Mouse (Mus musculus) induced T-regulatory cell, adult 2 months (primary cell): Measurements from ENCODE around the gene Mtmr6.

Experiments
- DNase-seq: peaks from one replicate; pipeline ENCODE4 v3.0.0-alpha.2; 2012; ENCODE audit warnings: low read depth

The Mtmr6 gene

GRCm38 (mm10) chr14:60295531-60295930, 30.5 kb downstream of the Mtmr6 start:
- DNase-seq: no peak

DNA sequence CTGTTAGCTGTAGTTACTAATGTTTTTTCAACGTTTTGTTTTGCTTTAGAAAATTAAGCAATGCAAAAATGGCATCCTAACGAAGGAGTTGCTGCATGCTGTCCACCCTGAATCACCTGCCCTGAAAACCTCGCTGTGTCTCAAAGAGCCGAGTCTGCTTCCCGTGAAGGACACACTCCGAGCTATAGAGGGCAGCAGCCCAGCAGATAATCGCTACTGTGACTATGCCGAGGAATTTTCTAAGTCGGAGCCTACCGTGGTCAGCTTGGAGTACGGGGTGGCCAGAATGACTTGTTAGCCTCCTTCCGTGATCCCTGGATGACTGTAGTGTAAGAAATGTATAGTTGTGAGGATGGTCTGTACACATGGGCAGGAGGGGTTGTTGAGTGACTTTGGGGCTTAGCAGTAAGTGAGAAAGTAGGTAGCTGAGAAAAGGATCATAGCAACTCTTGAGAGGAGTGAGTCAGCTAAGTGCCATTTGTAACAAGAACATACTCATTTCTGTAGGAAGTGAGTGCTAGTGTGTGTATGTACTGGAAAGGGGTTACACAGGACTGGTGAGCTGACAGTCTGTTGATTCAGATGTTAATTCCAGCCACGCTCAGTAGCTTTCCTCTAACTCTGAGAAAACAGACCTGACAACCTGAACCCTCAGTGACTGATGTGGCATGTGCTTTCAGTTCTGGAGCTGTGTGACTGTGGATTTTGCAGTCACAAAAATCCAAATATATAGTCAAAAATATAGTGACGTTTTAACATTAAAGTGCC, 35.4 kb downstream of the Mtmr6 start:
- no peak for DNase-seq

DNA sequence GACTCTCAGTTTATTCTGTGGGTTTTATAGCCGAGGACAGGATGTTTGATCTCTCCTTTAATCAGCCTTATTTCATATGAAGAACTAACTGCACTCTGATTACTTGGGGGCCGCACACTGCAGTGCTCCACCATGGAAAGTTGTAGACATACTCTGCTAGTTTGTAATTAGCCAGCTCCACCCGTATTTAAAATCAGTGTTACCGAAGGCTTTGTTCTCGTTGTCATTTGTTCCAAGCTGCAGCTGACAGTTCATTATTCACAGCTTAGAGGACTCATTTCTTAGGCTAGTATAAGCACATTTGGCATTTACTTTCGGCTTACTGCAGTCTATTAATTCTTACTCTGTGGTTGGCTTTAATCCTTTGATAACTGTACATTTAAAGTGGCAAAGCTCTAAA, 36.0 kb downstream of the Mtmr6 start:
- DNase-seq: no peak

DNA sequence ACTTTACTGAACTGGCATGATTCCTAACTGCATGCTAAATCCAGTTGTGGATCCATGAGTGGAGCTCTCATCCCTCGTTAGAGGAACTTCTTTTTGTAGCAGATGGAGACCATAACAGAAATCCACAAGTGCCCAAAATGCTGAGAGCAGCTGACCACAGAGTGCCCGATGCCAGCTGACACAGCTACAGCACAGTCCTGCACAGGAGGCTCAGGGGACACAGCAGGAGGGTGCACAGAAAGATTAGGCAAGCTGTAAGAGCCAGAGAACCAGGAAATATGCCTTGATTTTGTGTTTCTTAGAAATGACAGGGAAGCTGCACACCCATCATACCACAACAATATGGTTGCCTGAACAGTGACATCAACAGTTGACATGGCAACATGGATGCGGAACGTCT, 37.4 kb downstream of the Mtmr6 start:
- DNase-seq: no peak

DNA sequence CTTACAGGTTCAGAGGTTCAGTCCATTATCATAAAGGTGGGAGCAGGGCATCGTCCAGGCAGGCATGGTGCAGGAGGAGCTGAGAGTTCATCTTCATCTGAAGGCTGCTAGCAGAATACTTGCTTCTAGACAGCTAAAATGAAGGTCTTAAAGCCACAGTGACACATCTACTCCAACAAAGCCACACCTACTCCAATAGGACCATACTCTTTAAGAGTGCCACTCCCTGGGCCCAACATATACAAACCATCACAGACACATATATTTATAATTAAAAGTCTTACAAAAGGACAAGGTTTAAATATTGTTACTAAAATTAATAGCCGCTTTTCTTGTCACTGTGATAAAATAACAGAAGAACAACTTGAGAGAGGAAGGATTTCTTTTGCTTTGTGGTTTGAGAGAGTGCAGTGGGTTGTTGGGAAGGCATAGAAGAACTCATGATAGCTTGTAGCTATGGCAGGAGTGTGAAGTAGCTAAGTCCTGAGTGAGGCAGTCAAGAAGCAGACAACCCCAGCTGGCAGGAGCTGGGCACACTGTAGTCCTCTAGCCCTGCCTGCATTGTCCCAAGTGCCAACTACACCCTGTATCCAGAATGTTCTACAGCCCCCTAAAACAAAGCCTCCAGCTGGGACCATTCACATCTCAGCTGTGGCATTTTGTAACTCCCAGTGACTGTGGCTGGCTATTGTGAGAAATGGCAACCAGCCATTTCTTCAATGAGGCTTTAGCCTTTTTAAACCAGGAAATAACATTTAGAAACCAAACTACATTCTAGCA, 39.6 kb downstream of the Mtmr6 start:
- no peak for DNase-seq

- no peak for DNase-seq
Observed at GRCm38 (mm10) chr14:60308113-60308512, 43.1 kb downstream of the Mtmr6 start.

GRCm38 (mm10) chr14:60310691-60311090, 45.7 kb downstream of the Mtmr6 start:
- DNase-seq: no peak

GRCm38 (mm10) chr14:60319231-60319630, 54.2 kb downstream of the Mtmr6 start:
- no peak for DNase-seq

DNA sequence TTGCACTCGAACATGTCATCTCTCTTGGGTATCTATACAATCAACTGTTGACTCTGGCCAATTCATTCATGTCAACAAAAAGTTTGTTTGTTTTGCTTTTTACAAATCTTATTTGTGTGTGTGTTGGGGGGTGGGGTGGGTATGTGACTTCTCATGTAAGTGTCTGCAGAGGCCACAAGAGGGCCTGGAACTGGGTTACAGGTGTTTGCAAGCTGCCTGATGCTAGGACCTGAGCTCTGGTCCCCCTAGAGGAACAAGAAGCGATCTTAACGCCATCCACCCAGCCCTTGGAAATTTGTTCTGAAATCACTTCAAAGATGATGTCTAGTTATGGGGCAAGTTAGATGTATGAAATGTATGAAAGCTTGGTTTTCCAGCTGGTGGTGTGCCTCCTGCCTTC, 55.8 kb downstream of the Mtmr6 start:
- DNase-seq: no peak

DNA sequence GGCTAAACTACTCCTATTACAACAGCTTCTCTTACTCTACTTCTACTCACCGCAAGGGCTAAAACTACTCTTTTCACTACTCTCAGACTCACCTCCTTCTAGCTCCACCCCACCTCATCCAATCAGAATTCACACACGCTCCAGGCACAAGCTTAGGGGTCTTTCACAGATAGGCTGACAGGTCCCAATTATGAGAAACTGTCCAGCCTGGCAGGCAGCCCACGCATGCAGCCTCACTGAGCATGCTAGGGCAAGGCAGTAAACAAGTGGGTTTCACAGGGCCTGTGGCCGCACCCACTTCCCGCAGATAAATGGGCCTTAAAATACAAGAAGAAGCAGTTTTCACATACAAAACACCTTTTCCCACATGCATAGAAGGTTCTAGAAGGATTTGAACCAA, 75.0 kb downstream of the Mtmr6 start:
- DNase-seq: peak; percentile 6

GRCm38 (mm10) chr14:60340570-60340969, 75.5 kb downstream of the Mtmr6 start:
- peak; percentile 27 for DNase-seq

DNA sequence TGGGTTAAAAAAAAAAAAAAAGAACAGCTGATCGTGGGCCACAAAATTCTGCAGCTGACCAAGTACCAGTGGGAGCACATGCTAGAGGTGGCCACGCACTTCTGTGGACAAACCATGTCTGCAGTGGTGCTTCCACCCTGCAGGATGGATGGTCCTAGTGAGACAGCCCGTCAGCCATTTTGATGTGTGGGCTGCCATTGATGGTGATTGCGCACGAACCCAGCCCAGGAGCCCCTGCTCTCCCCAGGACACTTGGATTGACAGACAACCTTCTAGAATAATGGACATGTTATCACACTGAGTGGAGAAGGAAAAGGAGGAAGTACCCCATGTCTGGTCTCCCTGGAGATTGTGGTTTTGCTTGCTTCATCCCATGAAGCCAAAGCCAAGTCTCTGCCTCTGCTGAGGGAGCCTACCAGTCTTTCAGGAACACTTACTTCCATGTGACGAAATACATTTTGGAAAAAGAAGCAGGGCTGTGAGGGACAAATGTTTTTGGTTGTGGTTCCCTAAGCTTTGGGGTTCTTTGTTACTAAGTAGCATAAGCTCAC, 80.4 kb downstream of the Mtmr6 start:
- no peak for DNase-seq
